ENCODE assay signal across 7 mouse cellular contexts in the genomic region with DNA sequence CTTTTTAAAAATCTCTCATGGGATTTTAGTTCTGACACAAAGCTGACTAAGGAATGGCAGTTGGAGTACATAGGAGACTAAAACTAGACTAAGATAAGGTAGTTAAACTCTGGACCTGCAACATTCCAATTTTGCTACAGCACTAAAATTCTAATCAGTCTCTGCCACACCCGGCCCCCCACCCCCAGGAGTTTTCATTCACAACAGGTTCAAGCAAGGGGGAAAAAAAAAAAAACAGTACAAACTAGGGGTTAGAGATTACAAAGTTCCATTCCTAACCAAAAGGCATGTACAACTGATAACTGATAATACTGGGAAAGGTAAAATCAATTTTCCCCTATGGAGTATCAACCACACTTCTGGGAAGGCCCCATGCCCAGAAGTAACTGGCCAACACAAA.
A peak's percentile ranks its signal among the peaks of the same experiment; 100 is the strongest.
DNase-seq lines count a peak whose midpoint lies in the region; ATAC-seq and TF ChIP-seq lines count a peak whose summit lies in the region.

No protein-coding gene starts in this region.

- H3K4me2 ChIP-seq in forebrain, embryonic 15.5 days (replicated peaks), result peak overlapping the region; percentile 72
- peak overlapping the region; percentile 90 for H3K4me2 ChIP-seq in liver, embryonic 13.5 days

- no peaks in the 10 kb centered on the region for H3K36me3 ChIP-seq in testis, adult 2 months (ENCODE audit: control insufficient read depth, insufficient read depth, low read length)
- no peaks in the 10 kb centered on the region for H3K36me3 ChIP-seq in forebrain, embryonic 15.5 days
- H3K36me3 ChIP-seq in liver, embryonic 13.5 days, result no peaks in the 10 kb centered on the region

- TF ChIP-seq CTCF in testis, adult 2 months (IDR thresholded peaks at IDR 0.05; ENCODE audit: control insufficient read depth, insufficient read depth, insufficient replicate concordance, low read depth, low read length), result no peak

- peak overlapping the region; percentile 90 for H3K27ac ChIP-seq in testis, adult 2 months (ENCODE audit: control insufficient read depth, insufficient read depth, low read depth, low read length)
- H3K27ac ChIP-seq in forebrain, embryonic 15.5 days (replicated peaks), result peak overlapping the region; percentile 98
- H3K27ac ChIP-seq in liver, embryonic 13.5 days, result peak overlapping the region; percentile 97

- peaks cover 4% of the 10 kb centered on the region; the same call in 1 of the 2 replicates for H3K4me1 ChIP-seq in testis, adult 2 months (ENCODE audit: control insufficient read depth, insufficient read depth, low read length)
- peaks cover 16% of the 10 kb centered on the region for H3K4me1 ChIP-seq in forebrain, embryonic 15.5 days
- peaks cover 21% of the 10 kb centered on the region for H3K4me1 ChIP-seq in liver, embryonic 13.5 days (replicated peaks)

- peak overlapping the region; percentile 74; the same call in 1 of the 2 replicates for H3K9ac ChIP-seq in forebrain, embryonic 15.5 days (replicated peaks)
- H3K9ac ChIP-seq in liver, embryonic 13.5 days, result peak overlapping the region; percentile 74

- DNase-seq in testis, postnatal 10 days (ENCODE audit: low spot score), result no peak
- DNase-seq in liver, embryonic 13.5 days, result no peak
- no peak for DNase-seq in urinary bladder, postnatal 25 days (ENCODE audit: low spot score)
- no peak for DNase-seq in embryo, embryonic 9.5 days (ENCODE audit: extremely low spot score)

- no peaks in the 10 kb centered on the region for H3K9me3 ChIP-seq in forebrain, embryonic 15.5 days
- H3K9me3 ChIP-seq in liver, embryonic 13.5 days (replicated peaks), result no peaks in the 10 kb centered on the region

- peak overlapping the region; percentile 87; the same call in 1 of the 2 replicates for H3K4me3 ChIP-seq in testis, adult 2 months (ENCODE audit: control insufficient read depth, low read depth, low read length)
- H3K4me3 ChIP-seq in forebrain, embryonic 15.5 days, result peak overlapping the region; percentile 68
- peak overlapping the region; percentile 71 for H3K4me3 ChIP-seq in liver, embryonic 13.5 days (replicated peaks)

- WGBS in forebrain, embryonic 15.5 days, result 89% methylated on average over 1 of the region's 1 CpGs
- WGBS in liver, embryonic 13.5 days (ENCODE audit: insufficient replicate concordance), result 32% methylated on average over 1 of the region's 1 CpGs

- ATAC-seq in forebrain, embryonic 15.5 days (replicated peaks), result no peak
- no peak for ATAC-seq in liver, embryonic 13.5 days (ENCODE audit: low read depth)
- no peak for ATAC-seq in monocyte, adult 5-6 weeks (replicated peaks; ENCODE audit: insufficient number of reproducible peaks, low FRiP score, low TSS enrichment, poor library complexity, severe bottlenecking)

- H3K27me3 ChIP-seq in testis, adult 2 months (ENCODE audit: control insufficient read depth, insufficient read depth, low read length), result no peaks in the 10 kb centered on the region
- H3K27me3 ChIP-seq in forebrain, embryonic 15.5 days, result no peaks in the 10 kb centered on the region
- H3K27me3 ChIP-seq in liver, embryonic 13.5 days, result no peaks in the 10 kb centered on the region

- TF ChIP-seq POLR2A in testis, adult 2 months (IDR thresholded peaks at IDR 0.05; ENCODE audit: control insufficient read depth, low read depth, low read length), result no peak
